Mouse (Mus musculus) right cerebral cortex, postnatal 10 days (tissue): ENCODE results near the gene Gtpbp3.
A peak's percentile ranks its signal among the peaks of the same experiment; 100 is the strongest.

ENCODE experiments used
- DNase-seq, 2 experiments: peaks; one replicate each; pipeline ENCODE4 v3.0.0; 2021; ENCODE audit warnings: low spot score in 2 of 2

Gene Gtpbp3

DNA sequence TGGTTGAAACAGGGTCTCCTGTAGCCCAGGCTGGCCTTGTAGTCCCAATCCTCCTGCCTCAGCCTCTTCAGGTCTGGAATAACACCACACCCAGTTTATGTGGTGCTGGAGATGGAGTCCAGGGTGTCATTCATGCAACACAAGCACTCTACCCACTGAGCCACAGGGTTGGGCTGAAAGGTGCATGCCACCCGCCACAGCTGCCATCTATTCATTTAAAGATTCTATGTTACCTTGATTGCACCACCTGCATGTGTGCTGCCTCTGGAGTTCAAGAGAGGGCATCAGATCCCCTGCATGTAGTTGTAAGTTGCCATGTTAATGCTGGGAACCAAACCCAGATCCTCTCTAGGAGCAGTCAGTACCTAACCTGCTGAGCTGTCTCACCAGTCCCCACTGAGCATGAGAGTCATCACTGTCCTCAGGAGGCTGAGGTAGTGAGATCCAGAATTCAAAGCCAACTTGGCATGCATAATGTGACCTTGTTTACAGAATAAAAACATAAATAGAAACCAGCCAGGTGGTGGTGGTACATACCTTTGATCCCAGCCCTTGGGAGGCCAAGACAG lies 9.3 kb downstream of the Gtpbp3 start:
- no peak for DNase-seq

DNA sequence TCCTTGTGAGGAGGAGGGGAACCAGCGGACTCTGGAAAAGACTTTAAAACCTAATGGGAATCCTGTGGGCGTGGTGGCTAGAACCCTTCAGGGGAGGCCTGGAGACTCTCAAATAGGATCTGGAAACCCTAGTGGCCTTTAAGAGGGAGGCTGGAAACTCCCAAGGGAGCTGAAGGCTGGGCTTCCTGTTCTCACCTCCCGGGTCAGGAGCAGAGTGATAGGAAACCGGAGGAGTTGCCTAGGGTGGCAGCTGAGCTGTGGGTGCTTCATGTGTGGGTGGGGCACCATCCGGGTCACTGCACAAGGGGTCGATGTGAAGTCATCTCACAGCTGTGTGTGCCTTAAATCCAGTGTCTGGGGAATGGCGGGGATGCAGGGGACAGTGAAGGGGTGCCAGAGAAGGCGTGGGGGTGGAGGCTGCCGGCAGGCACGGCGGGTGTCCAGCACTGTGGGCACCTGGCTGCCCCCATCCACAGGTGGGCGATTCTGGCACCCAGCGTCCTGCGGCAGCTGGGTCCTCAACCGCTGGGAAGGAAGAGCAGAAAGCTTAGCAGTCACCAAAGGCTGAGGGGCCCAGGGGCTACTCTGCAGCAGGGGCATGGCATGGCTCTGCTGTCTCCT lies 10.1 kb downstream of the Gtpbp3 start:
- DNase-seq, result peak in 1 of 2 experiments; percentile 23

GRCm38 (mm10) chr8:71498816-71499690 lies 11.2 kb downstream of the Gtpbp3 start:
- DNase-seq, result peak in 1 of 2 experiments; percentile 16

GRCm38 (mm10) chr8:71504349-71504748 lies 16.4 kb downstream of the Gtpbp3 start:
- DNase-seq, result no peak

GRCm38 (mm10) chr8:71505326-71505725 lies 17.4 kb downstream of the Gtpbp3 start:
- no peak for DNase-seq

DNA sequence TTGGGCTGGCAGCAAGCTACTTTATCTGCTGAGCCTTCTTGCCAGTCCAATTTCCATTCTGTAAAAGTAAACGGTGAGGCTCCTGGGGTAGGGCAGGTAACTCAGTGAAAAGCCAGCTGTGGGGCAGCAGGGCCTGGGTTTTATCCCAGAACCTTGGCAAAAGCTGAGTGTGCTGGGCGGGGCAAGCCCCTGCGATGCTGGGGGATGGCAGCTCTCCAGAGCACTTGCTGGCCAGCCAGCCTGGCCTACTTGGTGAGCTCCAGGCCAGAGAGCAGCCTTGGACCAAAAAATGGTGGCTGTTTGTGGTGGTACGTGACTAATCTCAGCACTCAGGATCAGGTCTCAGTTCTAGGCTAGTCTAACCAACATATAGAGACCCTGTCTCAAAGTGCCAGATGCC lies 18.1 kb downstream of the Gtpbp3 start:
- DNase-seq, result peak in 1 of 2 experiments; percentile 47

- DNase-seq, result peak; percentile 92
Measured at GRCm38 (mm10) chr8:71507589-71508104, 19.7 kb downstream of the Gtpbp3 start.

DNA sequence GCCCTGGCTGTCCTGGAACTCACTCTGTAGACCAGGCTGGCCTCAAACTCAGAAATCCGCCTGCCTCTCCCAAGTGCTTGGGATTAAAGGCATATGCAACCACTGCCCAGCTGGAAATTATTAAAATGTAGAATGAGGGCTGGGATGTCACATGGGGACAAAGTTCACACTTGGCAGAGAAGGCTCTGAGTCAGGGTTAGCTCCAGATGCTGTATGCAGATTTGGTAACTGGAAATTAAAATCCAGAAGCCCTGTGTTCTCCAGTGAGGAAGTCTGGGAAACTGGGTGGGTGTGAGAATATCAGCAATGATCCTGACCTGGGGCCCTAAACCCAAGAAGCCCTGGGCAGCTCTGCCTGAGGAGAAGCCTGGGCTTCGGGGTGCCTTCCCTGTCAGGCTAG lies 21.4 kb downstream of the Gtpbp3 start:
- DNase-seq, result no peak

DNA sequence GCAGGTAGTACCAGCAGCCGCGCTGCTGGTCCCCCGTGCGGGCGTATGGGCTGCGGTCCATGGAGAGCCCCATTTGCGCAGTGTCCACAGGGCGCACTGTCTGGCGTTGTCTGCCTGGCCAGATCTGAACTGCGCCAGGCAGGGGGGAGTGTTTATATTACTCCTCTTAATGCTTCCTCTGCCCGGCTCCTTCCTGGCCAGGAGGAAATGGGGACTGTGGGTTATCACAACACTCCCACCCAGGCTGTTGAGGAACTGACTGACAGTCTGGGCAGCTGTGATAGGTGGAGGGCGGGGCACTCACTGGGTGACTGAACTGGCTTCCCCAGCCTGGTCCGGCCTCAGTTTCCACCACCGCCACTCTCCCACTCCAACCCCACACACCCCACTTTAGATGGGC lies 23.7 kb downstream of the Gtpbp3 start, which contains the start of gene Plvap:
Gene Plvap (minus strand): TSS at position 109 of the 400 bp plus-strand sequence.
- no peak for DNase-seq

GRCm38 (mm10) chr8:71513018-71513754 lies 25.3 kb downstream of the Gtpbp3 start:
- DNase-seq, result no peak

DNA sequence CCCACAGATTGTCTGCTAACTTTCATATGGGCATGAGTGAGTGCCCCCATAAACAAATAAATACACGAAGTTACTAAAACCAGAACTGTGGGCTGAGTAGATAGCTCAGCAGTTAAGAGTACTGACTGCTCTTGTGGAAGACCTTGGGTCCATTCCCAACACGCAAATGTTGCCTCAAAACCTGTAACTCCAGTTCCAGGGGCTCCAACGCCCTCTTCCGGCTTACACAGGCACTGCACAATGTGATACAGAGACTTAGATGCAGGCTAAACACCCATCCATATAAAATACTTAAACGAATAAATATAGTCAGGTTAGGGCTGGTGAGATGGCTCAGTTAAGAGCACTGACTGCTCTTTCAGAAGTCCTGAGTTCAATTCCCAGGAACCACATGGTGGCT lies 27.1 kb downstream of the Gtpbp3 start:
- no peak for DNase-seq

DNA sequence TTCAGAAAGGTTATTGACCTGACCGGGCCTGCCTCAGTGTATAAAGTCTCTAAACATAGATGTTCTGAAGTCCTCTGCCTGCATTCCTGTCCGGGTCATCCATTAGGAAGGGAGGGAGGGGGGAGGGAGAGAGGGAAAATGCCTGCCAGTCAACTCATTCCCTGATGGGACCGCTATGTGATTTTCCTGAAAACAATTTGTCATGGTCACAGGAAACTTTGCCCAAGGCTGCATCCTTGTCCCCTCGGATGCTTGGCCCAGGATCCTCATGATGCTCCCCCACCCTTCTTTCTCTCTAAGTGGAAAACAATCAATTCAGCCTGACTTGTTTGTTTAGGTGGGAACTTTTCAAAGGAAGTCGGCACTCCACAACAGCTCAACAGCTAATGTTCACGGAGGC lies 28.9 kb downstream of the Gtpbp3 start:
- DNase-seq, result no peak

DNA sequence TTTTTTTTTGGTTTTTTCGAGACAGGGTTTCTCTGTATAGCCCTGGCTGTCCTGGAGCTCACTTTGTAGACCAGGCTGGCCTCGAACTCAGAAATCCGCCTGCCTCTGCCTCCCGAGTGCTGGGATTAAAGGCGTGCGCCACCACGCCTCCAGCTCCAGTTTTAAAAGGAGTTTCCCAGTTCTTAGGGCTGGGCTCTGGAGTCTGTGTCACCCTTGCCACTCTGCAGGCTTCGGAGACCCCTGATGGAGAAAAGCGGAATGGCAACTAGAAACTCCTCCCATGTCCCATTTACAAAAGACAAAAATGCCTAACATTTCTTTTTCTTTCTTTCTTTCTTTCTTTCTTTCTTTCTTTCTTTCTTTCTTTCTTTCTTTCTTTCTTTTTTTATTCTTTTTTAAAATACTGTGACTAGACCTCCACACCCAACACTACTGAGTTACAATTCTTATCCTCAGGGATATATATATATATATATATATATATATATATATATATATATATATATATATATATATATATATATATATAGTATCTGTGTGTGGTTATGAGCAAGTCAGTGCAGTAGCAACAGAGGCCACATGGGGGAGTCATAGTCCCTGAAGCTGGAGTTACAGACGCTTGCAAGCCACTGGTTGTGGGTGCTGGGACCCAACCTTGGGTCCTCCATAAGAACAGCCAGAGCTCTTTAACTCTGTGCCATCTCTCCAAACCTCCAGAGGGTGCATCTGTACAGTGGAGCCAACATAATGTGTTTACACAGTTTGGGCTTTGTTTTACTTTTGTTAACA lies 31.3 kb downstream of the Gtpbp3 start:
- peak in 1 of 2 experiments; percentile 67 for DNase-seq

DNA sequence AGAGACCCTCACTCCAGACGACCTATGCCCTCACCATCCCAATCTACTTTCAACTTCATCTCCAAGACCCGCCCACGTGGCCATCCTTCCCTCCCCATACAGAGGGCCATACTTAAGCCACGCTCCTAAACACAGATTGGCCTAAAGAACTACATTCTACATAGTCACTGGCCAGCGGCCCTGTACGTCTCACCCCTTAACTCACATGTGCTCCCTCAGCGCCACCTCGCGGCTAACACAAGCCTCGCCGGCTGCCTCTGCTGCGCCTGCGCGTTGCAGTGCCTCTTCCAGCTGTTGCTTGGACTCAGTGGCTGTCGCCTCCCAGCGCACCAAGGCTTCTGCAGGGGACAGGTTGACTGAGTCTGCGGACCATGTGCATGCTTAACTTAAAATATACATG lies 33.7 kb downstream of the Gtpbp3 start:
- DNase-seq, result peak; percentile 89 to 93

DNA sequence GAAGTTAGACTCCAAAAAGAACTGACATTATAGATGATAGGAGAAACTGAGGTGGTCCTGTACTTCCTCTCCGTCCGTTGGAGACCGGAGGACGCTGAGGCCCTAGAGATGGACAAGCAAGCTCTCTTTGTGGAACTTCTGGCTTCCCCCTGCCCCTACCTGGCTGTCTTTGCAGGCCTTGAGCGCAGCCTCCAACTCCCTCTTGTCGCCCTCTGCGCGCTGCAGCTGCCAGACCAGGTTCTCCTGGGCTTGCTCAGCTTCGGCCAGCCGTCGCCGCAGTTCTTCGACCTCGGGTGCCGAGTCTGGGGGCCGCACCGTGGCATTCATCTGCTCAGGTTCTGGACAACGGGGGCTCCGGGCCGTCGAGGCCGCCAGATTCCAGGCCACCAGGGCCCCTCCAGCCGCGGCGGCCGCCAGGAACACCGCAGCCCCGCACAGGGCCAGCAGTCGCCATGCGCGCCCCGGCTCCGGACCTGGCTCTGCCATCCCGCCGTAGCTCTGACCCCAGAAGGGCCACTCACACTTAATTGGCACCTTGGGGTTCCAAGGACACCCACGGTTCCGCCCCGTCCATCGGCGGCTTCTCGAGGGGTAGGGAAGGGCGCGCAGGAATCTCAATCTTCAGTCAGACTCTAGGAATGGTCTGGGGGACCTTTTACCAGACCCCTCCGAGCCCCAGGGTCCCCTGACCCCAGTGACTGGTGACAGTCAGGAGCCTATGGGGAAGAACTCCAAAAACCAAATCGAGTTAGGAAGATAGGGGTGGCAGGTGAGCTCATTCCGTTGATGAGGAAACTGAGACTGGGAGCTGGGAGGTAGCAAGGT lies 37.5 kb downstream of the Gtpbp3 start, which contains the start of gene Ccdc194:
Gene Ccdc194 (minus strand): TSS at position 486 of the 825 bp plus-strand sequence.
- DNase-seq, result no peak

DNA sequence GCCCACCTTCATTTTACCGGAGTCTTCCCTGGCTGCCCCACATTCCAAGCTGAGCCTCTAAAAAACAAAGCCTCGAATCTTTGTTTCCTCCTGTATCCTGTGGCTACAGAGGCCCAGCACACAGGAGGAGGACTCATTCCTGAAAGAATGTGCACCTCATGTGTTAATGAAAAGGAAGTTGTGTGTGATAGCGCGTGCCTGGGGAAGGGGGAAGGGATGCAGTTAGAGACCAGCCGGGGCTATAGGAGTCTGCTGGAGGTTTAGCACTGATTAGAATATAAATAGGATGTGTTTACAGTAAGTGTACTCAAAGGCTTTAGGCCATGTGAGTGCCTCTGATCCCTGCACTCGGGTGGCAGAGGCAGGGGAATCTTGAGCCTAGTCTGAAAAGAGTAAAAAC lies 38.4 kb downstream of the Gtpbp3 start:
- no peak for DNase-seq

- DNase-seq, result no peak
Measured at GRCm38 (mm10) chr8:71527162-71527870, 39.4 kb downstream of the Gtpbp3 start.

- no peak for DNase-seq
Measured at GRCm38 (mm10) chr8:71528362-71529073, 40.6 kb downstream of the Gtpbp3 start.
